Mouse (Mus musculus) testis, postnatal 14 days (tissue): Measurements from ENCODE around the gene Ephb2.

Experiments
- DNase-seq: peaks from one replicate; pipeline ENCODE4 v3.0.0; 2021; ENCODE audit warnings: low spot score

Gene Ephb2

DNA sequence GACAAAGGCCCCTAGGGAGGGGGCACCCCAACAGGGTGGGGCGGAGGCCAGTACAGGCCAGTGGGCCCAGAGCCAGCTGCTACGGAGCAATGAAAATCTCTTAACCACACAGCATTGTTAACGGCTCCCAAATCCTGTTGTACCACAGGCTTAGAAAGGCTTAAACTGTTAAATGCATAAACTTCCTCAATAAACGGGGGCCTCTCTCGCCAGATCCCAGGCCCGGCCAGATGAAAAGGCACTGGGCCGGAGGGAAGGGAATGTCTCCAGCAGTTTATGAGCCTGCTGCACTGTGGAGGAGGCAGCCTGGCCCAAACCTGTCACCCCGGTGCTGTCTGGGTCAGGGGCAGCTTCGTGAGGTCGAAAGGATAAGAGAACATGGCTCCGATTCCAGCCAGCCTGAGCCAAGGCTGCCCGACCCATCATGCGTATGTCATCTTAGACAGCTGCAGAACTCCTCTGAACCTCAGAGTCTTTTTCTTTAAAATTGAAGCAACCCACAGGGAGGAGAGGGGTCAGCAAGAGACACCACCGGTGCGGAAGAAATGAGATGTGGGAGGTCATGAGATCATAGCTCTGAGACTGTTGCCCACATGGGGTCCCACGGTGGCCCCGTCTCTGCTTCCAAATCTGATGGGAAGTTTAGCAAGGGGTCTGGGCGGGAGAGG lies 73.9 kb downstream of the Ephb2 start:
- no peak for DNase-seq

DNA sequence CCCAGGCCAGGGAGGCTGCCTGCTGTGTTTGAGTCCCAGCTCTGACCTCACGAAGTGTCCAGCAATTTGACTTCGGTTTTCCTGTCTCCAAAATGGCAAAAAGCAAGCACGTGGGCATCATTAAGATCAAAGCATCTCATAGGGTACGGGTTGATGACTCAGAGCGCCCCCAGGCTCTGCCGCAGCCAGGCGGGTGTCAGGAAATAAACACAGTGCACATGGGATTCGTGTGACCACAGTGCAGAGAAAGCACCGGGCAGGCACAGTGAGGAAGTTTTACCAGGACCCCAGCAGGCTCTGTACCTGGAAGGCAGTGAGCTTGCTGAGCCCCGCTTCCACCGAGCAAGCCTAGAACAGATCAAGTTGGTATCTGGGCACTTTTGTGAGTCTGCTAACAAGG lies 74.9 kb downstream of the Ephb2 start:
- no peak for DNase-seq

DNA sequence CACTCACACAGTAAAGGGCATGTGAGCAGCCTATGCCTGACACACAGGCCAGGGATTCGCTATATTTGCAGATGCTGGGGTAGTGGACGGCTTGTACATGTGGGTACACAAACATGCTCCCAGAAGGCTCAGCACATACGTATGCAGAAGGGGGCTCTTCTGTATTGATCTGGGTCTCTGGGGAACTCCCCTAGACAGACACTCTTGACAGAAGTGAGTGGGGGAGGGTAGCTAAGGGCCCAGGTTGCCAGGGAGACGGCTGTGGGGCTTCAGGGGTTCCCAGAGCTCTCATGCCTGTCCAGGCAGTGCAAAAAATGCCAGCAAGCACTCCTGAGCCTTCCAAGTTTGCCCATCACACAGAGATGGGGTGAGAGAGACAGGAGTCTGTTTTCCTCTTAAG lies 78.7 kb downstream of the Ephb2 start:
- DNase-seq: no peak

DNA sequence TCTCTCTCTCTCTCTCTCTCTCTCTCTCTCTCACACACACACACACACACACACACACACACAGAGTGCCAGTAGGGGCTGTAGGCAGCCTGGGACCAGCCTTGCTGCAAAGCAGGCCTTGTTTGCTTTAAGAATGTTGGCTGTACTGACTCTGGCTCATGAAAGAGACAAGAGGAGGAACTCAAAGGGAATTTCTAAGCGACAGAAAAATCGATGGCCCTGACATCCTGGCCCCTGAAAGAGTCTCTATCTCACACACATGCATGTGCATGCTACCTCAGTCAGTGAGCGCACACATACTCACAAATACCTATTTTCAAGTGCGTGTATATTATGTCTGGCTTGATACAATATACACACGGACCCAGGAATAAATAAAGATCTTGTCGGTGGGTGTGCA lies 79.3 kb downstream of the Ephb2 start:
- DNase-seq: no peak

DNA sequence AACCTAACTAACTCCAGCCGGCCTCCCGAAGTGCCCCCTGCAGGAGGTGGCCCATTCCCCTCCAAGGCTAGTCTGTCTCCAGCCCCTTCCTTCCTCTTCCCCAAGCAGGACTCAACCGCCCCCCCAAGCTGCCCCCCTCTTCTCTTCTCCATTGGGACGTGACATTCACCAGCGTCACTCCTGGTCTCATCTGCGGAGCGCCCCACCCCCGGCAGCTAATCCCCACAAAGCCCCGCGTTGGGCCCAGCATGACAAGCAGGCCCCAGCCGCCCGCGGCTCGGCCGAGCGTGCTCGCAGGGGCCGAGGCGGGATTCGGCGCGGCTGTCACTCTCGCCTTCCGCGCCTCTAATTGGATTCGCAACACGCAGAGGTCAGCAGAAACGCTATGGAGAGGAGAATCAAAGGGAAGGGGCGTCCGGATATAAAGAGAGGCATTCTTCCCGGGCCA lies 80.4 kb downstream of the Ephb2 start:
- DNase-seq: no peak

DNA sequence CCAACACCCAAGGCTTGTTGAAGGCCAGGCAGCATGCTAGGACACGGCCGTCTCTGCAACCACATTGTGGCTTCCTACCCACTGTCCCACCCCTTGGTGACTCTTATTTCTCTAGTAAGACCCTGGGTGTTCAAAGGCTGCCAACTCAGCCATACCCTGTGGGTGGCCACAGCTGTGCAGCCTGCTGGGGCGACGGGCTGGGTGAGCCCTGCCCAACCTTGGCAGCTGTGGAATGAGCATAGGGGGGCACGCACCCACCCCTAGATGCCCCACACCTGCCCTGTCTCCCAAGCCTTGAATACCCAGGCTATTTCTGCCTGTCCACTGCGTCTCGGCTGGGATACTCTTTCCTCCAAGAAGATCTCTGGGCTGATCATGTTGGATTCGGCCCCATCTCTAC lies 81.5 kb downstream of the Ephb2 start:
- no peak for DNase-seq

DNA sequence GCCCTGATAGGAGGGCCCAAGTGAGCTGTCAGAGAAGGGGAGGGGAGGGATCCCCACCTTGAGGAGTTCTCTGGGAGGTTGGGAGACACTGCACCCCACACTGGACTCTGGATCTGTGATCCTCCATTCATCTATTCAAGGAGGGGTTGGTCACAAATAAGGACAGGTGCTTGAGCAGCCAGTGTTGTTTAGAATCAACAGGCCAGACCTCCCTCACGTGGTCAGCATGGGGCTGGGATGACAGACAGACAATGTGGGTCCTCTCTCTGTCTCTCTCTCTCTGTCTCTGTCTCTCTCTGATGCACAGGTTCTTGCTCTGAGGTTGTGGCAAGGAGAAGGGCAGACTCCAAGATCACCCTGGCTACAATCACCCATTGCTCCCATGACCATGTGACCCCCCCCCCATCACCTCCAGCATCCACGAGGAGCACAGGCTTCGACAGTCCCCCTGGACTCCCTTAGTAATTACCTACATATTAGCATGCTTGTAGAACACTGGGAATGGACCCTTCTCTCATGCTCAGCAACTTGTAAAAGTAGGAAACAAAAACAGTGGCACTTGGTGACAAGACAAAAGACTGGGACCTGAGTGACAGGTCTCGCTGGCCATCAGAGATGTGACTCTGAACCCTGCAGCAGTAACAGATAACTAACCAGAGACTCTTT lies 84.3 kb downstream of the Ephb2 start:
- DNase-seq: no peak

DNA sequence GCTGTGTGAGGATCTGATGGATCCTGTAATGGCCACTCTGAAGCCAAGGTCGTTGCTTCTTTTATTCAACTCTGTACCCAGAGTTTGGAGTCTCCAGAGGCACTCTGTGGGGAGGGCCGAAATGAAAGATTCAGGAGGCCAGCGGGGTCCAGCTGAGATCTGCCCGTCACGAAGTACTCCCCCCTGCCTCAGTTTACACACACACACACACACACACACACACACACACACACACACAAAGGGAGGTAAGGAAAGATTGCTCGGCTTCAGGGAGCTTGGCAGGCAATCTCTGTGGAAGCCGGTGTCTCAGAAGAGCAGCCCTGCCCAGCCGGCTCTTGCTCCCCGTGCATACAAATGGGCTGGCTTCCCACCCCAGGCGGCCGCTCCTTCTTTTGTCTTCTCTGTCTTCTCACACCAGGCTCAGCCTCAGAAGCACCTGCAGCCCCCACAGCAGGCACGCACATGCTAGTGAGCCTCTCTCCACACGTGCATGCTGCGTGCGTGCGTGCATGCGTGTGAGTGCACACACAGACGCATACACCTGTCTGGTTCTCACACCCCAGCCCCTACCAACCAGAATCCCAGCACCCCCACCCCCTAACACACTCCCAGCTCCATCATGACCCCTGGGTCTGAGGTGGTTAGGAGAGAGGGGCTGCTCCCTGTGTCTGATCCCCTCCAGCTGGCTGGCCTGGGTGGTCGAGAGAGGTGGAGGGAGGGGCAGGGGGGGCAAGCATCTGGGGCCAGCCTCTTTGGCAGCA lies 85.0 kb downstream of the Ephb2 start:
- no peak for DNase-seq

DNA sequence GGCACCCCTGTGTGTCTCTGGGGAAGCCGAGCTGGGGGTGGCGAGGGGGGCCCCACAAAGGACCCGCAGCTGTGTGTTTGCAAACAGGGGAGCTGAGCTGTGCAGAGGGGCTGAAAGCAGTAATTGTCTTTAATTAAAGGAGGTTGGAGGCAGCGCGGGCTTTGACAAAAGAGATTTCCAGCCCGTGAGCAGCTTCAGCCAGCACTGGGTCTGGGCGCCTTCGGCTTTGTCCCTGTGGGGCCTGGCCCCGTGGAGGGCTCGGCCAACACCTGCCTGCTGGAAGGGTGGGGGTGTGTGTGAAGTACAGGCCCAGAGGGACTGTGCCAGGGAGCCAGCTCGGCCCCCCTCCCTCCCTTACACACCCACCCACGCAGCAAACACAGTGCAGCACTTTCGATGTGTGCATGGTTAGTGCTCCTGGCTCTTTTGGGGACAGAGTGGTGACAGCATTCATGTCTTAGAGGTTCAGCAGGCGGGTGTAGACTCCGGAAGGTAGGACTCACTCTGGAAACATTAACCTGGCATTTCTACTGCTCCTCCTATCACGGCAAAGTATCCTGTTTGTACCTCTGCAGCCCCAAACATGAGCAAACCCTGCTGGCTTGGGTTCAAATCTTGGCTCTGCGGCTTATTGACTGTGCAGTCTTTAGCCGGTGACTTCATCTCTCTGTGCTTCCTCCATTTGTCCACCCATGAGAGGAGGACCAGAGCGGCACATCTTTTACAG lies 85.8 kb downstream of the Ephb2 start:
- DNase-seq: no peak

DNA sequence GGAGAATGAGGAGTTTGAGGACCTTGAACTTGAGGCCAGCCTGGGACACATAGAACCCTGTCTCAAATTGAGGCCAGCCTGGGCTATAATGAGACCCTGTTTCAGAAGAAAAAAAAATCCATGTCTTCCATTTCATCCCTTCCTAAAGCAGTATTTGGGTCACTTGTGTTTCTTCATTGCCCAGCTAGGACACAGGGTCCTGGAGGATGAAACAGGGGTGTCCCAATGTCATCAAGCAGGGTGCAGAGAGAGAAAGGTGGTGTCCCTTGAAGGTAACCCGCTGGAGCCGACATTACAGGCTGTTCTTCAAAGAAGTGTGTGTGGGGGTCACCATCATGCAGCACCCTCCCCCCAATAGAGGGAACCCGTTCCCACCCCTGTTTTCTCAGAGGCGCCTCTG lies 86.4 kb downstream of the Ephb2 start:
- DNase-seq: no peak

DNA sequence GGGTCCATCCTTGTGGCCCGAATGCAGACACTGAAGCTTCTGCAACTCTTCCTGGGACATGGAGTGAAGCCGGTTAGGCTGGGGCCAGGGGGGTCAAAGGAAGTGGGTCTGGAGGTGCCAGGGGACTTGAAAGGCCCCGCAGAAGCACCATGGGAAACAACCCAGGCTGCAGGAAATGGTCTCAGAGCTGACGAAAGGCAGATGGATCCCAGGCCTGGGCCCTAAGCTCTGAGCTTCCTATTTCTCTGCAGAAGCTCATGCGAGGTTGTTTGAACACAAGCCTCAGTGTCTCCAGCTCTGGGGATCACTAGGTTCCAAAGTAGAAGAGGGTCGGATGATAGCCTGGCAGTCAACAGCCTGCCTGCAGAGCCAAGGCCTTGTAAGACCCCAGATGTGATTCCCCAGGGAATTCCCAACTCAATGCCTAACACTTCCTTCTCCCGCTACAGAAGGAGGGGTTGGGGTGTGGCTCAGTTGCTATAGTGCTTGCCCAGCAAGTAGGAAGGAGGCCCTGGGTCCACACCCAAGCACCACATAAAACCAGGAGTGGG lies 86.9 kb downstream of the Ephb2 start:
- DNase-seq: no peak

DNA sequence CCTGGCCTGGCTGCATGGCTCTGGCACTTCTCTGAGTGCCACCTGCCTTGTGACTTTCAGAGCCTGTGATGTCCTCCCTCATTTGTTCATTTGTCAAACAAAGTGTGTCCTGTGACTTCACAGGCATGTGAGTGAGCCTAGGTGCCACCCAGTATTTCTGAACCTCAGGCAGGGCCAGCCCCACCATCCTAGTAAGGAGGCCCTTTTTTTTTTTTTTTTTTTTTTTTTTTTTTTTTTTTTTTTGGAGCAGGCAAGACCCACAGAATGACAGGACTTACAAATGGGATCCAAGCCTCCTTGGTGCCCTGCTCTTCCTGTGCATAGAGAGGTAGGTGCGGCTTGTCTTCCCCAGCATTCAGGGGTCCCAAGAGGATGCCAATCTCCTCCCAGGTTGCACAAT lies 89.3 kb downstream of the Ephb2 start:
- DNase-seq: no peak

DNA sequence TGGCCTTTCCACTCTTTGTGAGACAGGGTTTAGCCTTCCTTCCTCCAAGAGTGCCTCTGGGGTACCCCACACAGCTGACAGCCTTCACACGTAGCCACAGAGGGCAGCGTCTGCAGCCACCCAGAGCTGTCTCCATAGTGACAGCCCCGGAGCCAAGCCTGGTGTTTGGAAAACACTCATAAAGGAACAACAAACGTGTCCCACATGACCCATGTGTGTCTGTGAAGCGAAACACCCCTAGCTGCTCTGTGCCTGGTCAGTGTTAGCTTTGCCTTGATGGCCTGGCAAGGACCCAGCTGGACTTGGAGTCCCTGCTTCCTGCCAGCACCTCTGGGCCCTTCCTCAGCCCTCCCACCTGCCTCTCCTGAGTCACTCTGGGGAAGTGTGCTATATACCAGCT lies 93.1 kb downstream of the Ephb2 start:
- DNase-seq: peak; percentile 36

DNA sequence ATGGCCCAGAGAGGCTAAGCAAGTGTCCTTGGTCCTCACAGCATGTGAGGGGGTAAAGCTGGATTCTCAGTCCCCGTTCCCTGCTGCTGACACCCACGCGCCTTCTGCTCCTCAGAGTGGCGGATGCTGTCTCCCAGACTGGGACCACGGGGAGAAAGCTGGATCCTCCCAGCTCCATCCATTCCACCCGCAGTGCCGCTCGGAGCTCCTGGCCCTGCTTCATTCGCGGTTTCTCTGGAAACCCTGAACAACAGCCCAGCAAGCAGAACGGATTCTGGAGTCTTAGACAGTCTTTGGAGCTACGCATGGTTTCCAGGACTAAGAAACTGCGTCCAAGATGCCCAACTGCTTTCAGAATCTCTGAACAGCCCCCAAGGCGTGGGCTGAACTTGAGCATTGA lies 93.9 kb downstream of the Ephb2 start:
- no peak for DNase-seq

DNA sequence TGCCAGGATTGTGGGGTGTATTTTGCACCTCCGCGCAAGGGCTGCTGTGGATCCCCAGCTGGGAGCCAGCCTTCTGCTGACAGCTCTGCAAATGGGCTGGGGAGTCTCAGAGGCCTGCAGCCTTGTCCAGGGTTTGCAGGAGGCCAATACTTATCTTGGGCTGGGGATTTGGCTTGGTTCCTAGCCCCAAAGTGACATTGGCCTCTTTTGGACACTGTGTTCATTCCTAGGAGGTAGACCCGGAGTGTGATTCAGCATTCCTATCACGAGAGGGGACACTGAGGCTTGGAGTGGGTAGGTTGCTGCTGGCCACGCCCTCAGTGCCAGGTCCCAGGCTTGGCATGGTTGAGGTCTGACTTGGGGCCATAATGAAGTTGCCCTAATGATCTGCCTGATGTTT lies 94.8 kb downstream of the Ephb2 start:
- DNase-seq: no peak

DNA sequence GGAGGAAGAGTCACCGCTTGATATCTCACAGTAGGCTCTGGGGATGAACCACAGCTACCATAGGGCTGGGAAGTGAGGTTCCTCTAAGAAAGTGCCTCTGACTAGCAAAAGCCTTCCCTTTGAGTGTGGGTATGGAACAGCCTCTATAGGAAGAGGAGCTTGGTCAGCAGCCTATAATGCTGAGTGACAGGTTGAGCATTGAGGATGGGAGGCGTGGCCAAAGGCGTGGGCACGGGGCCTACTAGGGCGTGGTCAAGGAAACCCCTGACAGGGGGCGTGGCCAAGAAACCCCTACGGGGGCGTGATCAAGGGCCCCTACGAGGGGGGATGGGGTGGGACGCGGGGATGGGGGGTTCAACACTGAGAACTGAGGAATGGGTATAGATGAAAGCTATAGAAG lies 96.6 kb downstream of the Ephb2 start:
- no peak for DNase-seq

DNA sequence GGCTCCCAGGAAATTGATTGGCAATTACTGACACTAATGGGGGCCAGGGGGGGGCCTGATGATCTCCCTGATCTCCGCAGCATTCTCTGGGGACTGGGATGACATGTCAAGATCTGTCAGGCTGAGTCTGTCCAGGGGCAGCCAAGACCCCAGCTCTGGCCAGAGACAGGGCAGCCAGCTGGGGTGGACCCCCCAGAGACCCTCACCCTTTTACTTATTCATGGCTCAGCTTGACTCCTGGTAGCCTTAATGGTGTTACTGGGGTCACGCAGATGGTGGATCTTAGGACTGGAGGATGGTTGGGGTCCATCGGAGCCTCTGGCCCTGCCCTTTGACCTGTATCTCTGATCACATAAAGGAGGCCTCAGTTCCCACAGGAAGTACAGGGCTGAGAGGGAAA lies 97.5 kb downstream of the Ephb2 start:
- no peak for DNase-seq

DNA sequence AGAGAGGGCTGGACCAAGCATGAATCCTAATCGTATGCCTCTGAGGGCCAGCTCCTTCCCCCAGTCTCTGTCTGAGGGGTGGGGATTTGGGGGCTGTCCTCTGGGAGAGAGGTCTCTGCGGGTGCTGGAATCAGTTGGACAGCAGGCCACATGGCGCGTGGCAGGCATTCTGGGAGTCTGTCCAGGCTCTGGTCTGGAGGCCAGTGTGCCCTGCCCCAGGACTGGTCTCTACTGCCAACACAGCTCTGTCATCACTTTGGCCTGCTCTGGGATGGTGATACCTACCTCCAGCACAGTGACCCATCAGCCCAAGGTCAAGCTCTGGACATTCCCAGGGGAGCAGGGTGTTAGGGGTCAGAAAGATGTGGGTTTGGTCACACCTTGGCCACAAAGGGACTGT lies 99.9 kb downstream of the Ephb2 start:
- no peak for DNase-seq

DNA sequence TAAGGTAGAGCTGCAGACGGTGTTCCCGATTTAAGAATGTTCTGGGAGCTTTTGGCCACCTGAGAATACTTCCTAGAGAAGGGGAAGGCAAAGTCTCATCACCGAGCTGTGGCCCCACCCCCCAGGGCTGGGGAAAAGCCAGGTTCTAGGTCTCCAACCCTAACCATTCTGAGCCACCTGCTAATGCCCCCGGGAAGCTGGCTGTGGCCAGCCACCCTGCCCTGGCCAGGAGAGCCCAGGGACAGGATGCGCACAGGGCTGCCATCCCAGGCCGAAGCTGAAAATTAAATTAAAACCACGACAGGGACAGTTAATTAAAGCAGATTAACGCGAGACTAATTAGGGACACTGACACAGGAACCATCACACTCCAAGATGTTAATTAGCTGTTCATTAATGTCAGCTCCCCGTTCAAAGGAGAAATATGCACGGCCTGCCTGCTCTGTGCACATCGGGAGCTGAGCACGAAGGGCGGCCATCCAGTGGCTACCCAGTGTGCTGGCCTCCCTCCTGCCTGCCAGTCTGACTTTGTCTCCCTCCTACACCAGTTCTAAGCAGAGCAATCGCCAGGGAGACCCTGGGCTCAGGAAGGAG lies 101.5 kb downstream of the Ephb2 start:
- DNase-seq: no peak

DNA sequence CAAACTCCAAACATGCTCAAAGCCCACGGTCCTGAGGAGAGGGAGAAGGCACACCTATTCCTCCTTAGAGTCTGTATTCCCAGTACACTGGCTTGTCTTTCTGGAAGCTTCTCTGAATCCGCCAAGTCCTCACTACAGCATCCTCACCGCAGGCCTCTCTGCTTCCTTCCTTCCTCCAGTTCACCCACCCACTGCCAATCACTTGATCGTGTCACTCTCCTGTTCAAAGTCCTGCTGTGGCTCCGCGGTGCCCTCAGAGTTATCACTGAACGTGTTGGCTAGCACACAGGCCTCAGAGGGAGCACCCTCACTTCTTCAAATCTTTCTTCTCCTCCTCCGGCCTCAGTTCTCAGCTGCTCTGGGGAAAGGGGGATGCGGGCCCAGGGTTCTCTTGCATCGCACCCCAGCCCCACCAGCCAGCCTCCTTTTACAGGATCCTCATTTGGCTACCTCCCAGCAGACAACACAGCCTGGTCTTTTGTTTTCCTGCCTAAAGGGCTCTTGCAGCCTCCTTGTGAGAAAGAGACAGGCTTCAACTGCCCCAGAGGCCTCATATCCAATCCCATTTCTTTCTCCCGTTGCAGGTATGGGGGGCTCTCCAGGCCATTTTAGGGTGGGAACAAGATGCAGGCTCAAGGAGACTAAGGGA lies 102.4 kb downstream of the Ephb2 start:
- DNase-seq: no peak

DNA sequence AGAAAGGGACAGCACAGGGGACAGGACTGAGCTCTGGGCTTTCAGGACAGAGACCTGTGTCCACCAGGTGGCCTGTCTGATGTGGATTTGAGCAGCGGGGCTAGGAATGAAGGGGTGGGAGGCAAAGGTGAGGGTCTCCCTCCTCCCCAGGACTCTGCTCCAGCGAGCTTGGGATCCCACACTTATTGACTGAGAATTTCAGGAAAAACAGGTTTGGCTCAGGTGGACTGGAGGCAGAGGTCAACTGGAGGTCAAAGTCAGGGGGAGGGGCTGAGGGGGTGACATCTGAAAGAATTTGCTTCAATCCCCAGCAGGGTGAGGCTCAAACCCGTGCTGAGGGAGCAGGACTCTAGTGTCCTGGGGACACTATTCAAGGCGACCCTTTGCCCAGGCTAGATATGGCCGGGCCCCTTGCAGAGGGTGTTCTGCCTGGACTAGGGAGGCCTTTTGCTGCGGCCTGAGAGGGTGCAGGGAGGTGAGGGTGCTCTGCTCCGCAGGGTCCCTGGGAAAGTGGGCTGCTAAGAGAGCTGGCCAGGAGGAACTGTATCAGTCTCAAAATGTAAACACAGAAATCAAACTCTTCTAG lies 103.2 kb downstream of the Ephb2 start:
- no peak for DNase-seq
